Mouse (Mus musculus) regulatory T cell (primary cell): ENCODE results near the gene Pts.

Source experiments
- in situ Hi-C: fragments of 300-600 bp; cut with MboI, MseI; formaldehyde crosslinking; loops from one replicate; pipeline ENCODE4 v1.15.1; 2025; ENCODE audit warnings: high pct_unique_total_duplicates

The Pts gene

DNA sequence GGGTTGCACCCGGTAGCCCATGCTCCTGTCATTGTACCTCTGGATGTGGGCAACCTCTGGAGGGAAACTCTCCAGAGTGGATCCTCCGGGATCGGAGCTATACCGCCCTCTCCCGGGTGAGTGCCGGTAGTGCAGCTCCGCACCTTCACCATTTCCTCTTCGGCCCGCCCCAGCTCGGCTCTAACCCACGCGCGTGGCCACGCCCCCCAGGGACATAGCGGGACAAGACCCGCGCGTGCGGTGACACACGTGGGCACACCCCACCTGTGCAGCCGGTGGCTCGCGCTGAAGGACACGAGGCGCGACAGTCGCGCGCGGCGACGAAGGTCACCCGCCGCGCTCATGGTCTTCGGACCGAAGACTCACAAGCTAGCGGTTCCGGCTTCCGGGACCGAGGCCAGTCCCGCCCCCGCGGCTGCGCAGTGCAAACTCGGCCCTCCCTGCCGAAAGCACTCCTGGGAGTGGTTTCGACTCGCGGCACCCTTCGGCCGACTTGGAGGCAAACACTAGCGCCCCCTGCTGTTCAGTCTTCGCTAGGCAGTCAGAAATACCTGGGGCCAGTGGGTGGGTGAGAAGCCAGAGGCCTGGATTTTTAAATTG lies at the start of gene Pts:
Pts (minus strand) TSS at position 432 of the 600 bp plus-strand sequence.
- in situ Hi-C loops, result loop anchor here (5.0 to 10.0 kb wide), 2 partner anchors 71 to 194 kb away; no protein-coding TSS in a partner anchor

DNA sequence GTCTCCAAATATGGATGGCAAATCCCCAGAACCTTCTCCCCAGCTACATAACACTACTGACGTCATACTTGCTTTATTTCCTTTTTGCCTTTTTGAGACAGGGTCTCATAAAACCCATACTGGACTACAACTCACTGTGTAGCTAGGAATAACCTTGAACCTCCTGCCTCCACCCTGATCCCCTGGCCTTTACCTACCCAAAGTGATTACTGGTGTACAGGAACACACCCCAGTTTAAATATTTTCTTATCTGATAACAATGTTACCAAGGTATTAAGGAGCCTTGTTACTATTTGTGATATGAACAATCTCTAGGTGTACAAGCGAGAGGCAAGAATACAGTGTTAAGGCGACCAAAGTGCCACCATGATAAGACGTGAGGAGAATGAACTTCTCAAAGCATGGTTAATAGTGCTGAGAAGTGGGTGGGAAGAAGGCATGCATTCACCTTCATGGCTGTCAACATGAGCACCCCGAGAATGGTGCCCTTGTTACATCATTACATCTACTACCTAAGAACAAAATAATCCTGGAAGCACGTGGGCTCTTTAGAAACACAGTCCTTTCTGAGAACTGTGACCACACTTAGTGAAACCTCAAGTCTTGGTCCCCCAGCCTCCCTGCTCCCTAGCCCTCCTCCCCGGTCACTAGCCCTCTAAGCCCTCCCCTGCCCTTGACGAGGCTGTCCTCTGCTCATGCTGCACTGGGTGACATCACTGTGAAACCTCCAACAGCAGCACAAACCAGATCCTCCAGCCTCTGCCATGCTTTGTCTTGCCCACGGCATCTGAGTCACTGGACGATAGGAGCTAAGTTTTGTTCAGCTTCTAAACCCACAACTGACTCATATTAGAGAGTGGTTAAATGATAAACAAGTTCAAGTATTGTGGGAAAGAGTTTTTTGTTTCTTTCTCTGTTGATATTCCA lies 41.3 kb upstream of the Pts start:
- in situ Hi-C loops, result no loop called here

DNA sequence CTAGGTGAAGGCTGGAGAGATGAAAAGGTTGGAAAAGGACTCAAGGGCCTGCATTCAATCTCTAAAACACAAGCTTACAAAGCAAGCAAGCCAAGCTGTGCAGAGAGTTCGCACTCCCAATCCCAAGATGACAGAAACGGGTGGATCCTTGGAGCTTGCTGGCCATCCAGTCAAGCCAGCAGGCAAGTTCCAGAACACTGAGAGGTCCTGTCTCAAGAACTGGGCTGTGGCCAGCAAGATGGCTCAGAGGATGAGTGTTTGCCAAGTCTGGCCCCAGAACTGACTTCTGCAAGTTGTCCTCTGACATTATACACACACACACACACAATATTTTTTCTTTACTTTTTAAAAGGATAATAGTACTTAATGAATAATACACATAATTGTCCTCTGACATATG lies 39.4 kb upstream of the Pts start:
- in situ Hi-C loops, result no loop called here

DNA sequence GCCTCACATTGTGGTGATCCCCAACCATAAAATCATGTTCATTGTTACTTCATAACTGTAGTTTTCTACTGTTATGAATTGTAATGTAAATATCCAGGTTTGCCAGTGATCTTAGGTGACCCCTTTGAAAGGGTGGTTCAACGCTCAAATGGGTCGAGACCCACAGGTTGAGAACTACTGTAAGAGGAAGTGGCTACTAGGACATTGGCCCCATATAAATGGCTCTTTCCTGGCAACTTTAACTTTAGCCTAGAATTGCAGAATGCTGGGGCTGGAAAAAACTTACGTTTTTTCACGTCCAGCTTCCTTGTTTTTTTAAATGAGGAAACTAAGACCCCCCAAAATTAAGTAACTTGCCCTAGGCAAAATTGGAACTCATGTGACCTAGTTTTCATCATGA lies 38.8 kb upstream of the Pts start:
- in situ Hi-C loops, result no loop called here

DNA sequence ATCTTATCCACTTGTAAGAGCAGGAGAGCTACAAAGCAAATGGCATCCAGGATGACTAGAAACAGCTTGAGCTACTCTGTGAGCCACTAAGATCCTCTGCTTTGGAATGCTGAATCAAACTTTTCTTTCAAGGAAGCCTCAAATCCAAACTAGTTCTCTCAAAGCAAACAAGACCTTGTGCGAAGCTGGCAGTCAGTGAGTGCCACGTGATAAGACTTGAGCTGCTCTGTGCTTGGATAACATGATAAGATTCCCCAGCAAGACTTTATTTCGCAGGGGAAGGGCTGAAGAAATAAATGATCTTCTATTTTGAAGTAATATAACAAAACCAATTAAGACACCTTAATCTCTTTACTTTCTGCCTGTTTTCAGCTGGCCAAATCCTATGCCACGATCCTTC lies 37.4 kb upstream of the Pts start:
- in situ Hi-C loops, result no loop called here

- in situ Hi-C loops, result no loop called here
These were observed 36.6 kb upstream of the Pts start for GRCm38 (mm10) chr9:50565173-50565572.

DNA sequence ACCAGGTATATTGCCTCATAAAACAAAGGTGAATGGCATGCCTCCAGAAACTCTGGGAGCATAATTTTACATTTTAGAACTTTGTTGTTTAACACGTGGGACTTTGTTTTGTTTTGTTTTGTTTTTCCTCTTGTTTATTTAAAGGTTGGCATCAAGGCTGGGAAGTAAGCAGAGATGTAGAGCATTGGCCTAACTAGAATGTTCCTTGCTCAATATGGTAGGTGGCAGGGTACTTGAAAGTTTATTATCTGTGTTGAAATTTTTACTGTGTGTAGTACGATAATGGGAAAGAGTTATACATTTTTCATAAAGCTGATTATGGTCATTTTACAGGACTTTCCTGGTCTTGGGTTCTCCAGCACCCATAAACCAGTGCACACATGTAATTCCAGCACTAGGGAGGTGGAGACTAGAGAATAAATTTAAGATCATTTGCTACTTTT lies 33.4 kb upstream of the Pts start:
- in situ Hi-C loops, result no loop called here

GRCm38 (mm10) chr9:50561145-50561917 lies 32.8 kb upstream of the Pts start, which contains the start of gene Tex12:
TSS of gene Tex12 (minus strand) at chr9:50561325.
- in situ Hi-C loops, result no loop called here

DNA sequence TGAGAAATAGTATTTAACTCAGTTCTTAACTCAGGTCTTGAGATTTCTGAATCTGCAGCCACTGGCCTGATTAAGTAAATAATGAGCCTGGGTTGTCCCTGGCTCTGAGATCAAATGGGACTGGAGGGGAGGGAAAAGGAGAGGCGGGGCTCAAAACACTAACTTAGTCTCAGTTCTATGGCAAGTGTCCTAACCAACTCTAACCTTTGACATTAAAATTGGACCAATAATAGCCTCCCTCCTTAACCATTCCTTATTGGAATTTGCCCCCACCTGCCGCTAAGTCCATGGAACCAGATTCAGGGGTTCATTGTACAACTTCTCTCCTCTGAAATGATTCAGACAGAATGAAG lies 26.5 kb upstream of the Pts start, which contains the start of gene Bco2:
Bco2 (minus strand) TSS at position 88 of the 353 bp plus-strand sequence.
- in situ Hi-C loops, result no loop called here

DNA sequence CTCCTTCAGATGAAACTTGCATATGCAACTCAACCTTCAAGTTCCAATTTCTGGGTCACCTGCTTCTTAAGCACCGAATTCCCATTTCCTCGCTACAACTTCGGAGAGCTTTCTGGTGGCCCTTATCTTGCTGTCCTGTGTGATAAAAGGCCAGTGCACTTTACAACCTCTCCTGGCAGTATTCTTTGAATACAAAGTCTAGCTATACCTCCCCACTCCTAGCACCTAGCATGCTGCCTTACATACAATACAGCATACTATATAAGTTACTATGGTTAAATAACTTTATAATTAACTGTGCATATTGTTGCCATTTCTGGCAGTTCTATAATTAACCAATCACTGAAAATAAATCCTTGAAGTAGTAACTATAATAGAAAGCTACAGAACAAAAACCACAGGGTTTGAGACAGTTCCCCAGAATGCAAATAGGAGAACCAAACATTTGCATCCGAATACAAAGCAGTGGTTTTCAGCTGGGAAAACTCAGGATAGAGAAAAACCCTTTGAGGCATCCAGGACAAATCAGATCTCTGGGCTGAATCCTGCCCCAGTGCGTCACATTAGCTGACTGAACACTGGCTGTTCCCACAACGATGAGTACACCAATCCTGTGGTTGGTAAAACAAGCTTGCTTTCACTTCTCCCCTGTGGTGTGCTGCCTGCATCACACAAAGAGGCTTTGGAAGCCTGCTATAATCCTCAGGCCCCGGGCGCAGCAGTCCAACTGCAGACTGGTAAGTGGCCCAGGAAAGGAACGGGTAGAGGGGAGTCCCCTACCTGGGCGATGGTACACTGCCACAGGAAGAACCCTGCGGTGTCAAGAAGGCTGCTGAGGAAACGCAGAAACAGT lies 25.9 kb upstream of the Pts start, which contains the start of gene Il18:
Il18 (plus strand) TSS at position 587 of the 853 bp plus-strand sequence.
- in situ Hi-C loops, result no loop called here

DNA sequence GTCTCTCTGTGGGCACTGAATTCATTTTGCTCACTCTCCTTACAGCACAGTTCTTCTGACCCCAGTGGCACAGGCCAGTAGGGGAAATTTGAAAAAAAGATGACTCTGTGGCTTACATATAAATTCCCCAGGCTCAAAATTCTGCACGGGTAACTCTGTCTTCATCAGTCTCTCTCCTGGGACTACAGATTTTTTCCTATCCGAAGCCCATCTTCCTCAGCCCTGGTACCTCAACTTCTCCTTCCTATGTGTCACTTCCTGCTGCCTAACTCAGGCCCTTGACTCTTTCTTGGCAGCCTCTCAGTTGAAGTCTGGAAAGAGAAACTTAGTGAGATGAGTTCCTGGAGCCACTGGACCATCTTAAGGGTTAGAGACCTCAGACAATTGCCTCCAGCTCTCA lies 25.0 kb upstream of the Pts start:
- in situ Hi-C loops, result no loop called here

DNA sequence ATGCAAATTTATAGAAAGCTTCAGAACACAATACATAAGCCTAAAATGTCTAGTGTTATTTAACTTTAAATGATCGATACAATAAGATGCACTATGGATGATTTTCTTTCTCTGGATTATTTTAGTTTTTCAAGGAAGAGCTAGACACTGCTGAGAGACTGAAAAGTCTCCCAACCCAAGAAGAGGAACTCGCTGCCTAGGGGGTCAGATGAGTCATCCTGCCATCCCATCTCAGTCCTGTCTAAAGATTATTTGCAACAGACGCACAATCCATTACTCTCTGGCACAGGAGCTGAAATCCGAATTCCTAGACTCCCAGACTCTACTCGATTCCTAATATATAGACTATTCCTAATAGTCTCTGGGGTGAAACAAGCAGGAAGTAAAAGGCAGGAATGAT lies 23.7 kb upstream of the Pts start:
- in situ Hi-C loops, result no loop called here

DNA sequence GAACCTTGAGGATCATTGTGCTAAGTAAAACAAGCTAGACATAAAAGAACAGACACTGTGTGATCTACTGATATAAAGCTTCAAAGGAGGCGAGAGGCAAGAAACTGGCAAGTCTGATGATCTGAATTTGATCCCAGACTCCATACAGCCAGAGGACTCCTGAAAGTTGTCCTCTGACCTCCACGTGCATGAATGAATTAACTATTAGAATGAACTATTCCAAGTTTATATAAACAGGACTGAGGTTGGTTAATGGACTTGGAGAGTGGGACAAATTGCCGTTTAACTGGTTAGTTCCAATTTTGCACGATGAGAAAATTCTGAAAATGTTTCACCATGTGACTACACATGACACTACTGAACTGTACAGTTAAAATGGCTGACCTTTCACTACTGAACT lies 20.4 kb upstream of the Pts start:
- in situ Hi-C loops, result loop anchor here (5.0 kb wide), 1 partner anchor 38 kb away; no protein-coding TSS in a partner anchor

DNA sequence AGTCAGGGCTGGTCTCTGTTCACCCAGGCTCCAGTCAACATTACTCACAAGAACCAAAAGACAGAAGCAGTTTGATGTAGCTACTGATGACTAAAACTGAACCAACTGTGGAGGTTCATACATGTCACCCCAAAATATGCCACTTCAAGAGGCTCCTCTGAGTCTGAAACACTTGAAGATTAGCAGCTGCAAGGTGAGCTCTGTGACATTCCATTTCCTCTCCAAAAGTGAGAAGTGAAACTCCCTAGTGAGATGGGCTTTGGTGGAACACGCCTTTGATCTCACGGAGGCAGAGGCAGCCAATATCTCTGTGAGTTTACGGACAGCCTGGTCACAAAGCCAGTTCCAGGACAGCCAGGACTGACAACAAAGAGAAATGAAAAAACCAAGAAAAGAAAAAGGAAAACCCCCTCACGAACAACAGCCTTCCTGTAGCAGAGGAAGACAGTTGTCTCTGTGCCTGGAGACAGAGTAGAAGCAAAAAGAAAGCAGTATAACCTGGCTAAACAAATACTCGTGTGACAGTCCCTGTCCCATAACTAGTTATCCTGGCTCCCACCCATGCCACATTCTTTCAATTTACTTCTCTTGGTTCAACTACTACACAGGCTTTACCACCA lies 19.4 kb upstream of the Pts start:
- in situ Hi-C loops, result loop anchor here (5.0 kb wide), 1 partner anchor 39 kb away; no protein-coding TSS in a partner anchor

GRCm38 (mm10) chr9:50542401-50542800 lies 13.9 kb upstream of the Pts start:
- in situ Hi-C loops, result no loop called here

- in situ Hi-C loops, result no loop called here
These were observed 11.6 kb upstream of the Pts start for GRCm38 (mm10) chr9:50540170-50540569.

DNA sequence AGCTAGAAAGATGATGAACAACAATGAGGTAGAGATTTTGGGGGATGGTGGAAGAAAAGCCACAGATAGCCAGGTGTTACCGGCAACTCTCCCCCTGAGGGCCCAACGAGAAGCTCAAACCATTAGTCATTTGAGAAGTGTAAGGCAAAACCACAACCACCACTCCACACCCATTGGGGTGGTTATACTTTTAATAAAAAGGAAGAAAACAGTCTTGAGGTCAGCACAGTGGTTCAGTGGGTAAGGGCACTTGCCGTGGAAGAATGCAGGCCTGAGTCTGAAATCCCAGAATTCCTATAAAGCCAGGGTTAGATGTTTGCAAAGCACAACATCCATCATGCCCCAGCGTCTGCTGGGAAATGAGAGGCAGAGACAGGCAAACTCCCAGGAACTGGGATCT lies 8.8 kb upstream of the Pts start:
- in situ Hi-C loops, result loop anchor here (10.0 kb wide), 1 partner anchor 1552 kb away; the partner anchor contains the start of gene Usp28

DNA sequence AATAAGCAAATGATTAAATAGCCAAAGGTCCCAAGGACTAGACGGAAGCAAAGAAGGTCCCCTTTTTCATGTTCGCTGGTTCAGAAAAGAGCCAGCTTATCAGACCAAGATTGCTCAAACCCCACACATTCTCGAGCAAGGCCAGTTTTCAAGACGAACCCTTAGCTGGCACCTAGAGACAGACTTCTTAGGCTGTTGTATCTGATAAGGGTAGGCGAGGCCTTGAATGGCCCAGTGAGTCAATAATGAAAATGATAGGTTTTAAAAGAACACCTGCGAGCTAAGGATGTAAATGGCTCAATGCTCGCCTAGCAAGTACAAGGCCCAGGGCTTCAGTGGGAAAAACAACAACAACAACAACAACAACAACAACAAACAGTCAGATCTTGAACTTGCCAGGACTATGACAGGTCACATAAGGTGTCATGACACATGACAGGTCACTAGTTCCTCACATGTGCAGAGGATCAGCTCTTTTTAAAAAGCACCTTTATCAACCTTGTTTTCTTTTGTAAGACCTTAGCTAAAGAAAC lies 8.1 kb upstream of the Pts start:
- in situ Hi-C loops, result loop anchor here (10.0 kb wide), 1 partner anchor 1552 kb away; the partner anchor contains the start of gene Usp28

GRCm38 (mm10) chr9:50535930-50536329 lies 7.4 kb upstream of the Pts start:
- in situ Hi-C loops, result loop anchor here (10.0 kb wide), 1 partner anchor 1551 kb away; the partner anchor contains the start of gene Usp28

DNA sequence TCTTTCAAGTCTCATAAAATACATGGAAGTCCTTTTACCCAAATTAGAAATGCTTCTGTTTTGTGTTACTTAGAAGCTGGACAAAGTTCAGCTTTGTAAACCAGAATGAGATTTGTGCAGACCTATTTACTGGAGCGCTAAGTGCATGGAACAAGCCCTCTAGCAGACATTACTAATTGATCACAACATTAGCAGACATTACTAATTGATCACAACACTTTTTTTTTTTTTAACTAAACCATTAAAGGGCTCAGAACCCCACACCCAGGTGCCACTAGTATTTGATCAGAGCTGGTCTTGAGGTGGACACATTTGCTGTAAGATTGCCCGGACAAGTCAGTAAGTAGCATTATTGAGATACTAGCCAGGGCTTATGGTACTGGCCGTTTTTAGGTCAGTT lies 5.3 kb upstream of the Pts start:
- in situ Hi-C loops, result loop anchor here (10.0 kb wide), 1 partner anchor 1549 kb away; the partner anchor contains the start of gene Usp28
